Mouse (Mus musculus): Measurements from ENCODE around the gene Fgfr2. TPM values are rescaled to one million over a fixed set of nuclear protein-coding genes. Genes with fewer than 3 reads are reported as not detected.
"Not testable (repeated sequence)": the region's sequence is repeated elsewhere in the genome, so short reads cannot be mapped to it uniquely, and the experiment has no call there.

Fgfr2 gene
- polyA plus RNA-seq, 1 experiment from 2014 or later: 93.6 TPM

GRCm38 (mm10) chr7:130543181-130543580, 2580.0 kb downstream of the Fgfr2 start:
- Histone ChIP-seq H3K27ac (ENCODE audit: low read depth, low read length) (no peak overlapping the region), H3K36me3 (ENCODE audit: control insufficient read depth, insufficient read depth, low read length) (peaks cover 20% of the 10 kb centered on the region), H3K9me3 (ENCODE audit: control insufficient read depth, low read length) (no peaks in the 10 kb centered on the region), H3K4me1 (replicated peaks; ENCODE audit: control insufficient read depth, insufficient read depth, low read length) (peaks cover 4% of the 10 kb centered on the region; the same call in 1 of the 2 replicates), H3K4me3 (ENCODE audit: low read depth, low read length) (no peak overlapping the region), H3K9ac (ENCODE audit: low read length) (no peak overlapping the region), H3K4me2 (ENCODE audit: low read depth, low read length, severe bottlenecking) (no peak overlapping the region), H3K27me3 (ENCODE audit: control insufficient read depth, insufficient read depth, low read length) (no peaks in the 10 kb centered on the region)
- 95% methylated on average over 4 of the region's 4 CpGs for WGBS
- no peak for DNase-seq (ENCODE audit: low spot score)
- no peak for ATAC-seq (replicated peaks; ENCODE audit: low FRiP score)

- no peak overlapping the region for H3K4me2 ChIP-seq (ENCODE audit: low read depth, low read length, severe bottlenecking)
- no peak overlapping the region for H3K9ac ChIP-seq (ENCODE audit: low read length)
- WGBS: 92% methylated on average over 7 of the region's 7 CpGs
- H3K27ac ChIP-seq (ENCODE audit: low read depth, low read length): no peak overlapping the region
- ATAC-seq (replicated peaks; ENCODE audit: low FRiP score): no peak
- H3K4me1 ChIP-seq (replicated peaks; ENCODE audit: control insufficient read depth, insufficient read depth, low read length): no peaks in the 10 kb centered on the region
- no peak overlapping the region for H3K4me3 ChIP-seq (ENCODE audit: low read depth, low read length)
- no peaks in the 10 kb centered on the region for H3K9me3 ChIP-seq (ENCODE audit: control insufficient read depth, low read length)
- no peak for DNase-seq (ENCODE audit: low spot score)
- peaks cover 20% of the 10 kb centered on the region for H3K36me3 ChIP-seq (ENCODE audit: control insufficient read depth, insufficient read depth, low read length)
- H3K27me3 ChIP-seq (ENCODE audit: control insufficient read depth, insufficient read depth, low read length): no peaks in the 10 kb centered on the region
Observed at GRCm38 (mm10) chr7:130540176-130540575, 2583.0 kb downstream of the Fgfr2 start.

GRCm38 (mm10) chr7:130537068-130537467, 2586.1 kb downstream of the Fgfr2 start:
- Histone ChIP-seq H3K9ac (ENCODE audit: low read length) (no peak overlapping the region), H3K9me3 (ENCODE audit: control insufficient read depth, low read length) (no peaks in the 10 kb centered on the region), H3K4me2 (ENCODE audit: low read depth, low read length, severe bottlenecking) (no peak overlapping the region), H3K27me3 (ENCODE audit: control insufficient read depth, insufficient read depth, low read length) (no peaks in the 10 kb centered on the region), H3K36me3 (ENCODE audit: control insufficient read depth, insufficient read depth, low read length) (peaks cover 10% of the 10 kb centered on the region), H3K4me1 (replicated peaks; ENCODE audit: control insufficient read depth, insufficient read depth, low read length) (no peaks in the 10 kb centered on the region), H3K4me3 (ENCODE audit: low read depth, low read length) (no peak overlapping the region), H3K27ac (ENCODE audit: low read depth, low read length) (no peak overlapping the region)
- 93% methylated on average over 4 of the region's 4 CpGs for WGBS
- no peak for ATAC-seq (replicated peaks; ENCODE audit: low FRiP score)
- DNase-seq (ENCODE audit: low spot score): no peak

GRCm38 (mm10) chr7:130535174-130535573, 2588.0 kb downstream of the Fgfr2 start:
- ATAC-seq (replicated peaks; ENCODE audit: low FRiP score) (no peak), DNase-seq (ENCODE audit: low spot score) (no peak)
- WGBS: 92% methylated on average over 4 of the region's 4 CpGs
- H3K9me3 ChIP-seq (ENCODE audit: control insufficient read depth, low read length): no peaks in the 10 kb centered on the region
- no peaks in the 10 kb centered on the region for H3K4me1 ChIP-seq (replicated peaks; ENCODE audit: control insufficient read depth, insufficient read depth, low read length)
- H3K36me3 ChIP-seq (ENCODE audit: control insufficient read depth, insufficient read depth, low read length): peaks cover 10% of the 10 kb centered on the region
- H3K27ac ChIP-seq (ENCODE audit: low read depth, low read length): no peak overlapping the region
- H3K9ac ChIP-seq (ENCODE audit: low read length): no peak overlapping the region
- no peak overlapping the region for H3K4me3 ChIP-seq (ENCODE audit: low read depth, low read length)
- H3K27me3 ChIP-seq (ENCODE audit: control insufficient read depth, insufficient read depth, low read length): no peaks in the 10 kb centered on the region
- H3K4me2 ChIP-seq (ENCODE audit: low read depth, low read length, severe bottlenecking): no peak overlapping the region

GRCm38 (mm10) chr7:130533316-130534260, 2589.6 kb downstream of the Fgfr2 start:
- ATAC-seq (replicated peaks; ENCODE audit: low FRiP score) (peak; percentile 81), DNase-seq (ENCODE audit: low spot score) (peak; percentile 92)
- H3K27ac ChIP-seq (ENCODE audit: low read depth, low read length): no peak overlapping the region
- peaks cover 5% of the 10 kb centered on the region for H3K36me3 ChIP-seq (ENCODE audit: control insufficient read depth, insufficient read depth, low read length)
- H3K4me2 ChIP-seq (ENCODE audit: low read depth, low read length, severe bottlenecking): no peak overlapping the region
- no peaks in the 10 kb centered on the region for H3K9me3 ChIP-seq (ENCODE audit: control insufficient read depth, low read length)
- no peaks in the 10 kb centered on the region for H3K27me3 ChIP-seq (ENCODE audit: control insufficient read depth, insufficient read depth, low read length)
- no peak overlapping the region for H3K4me3 ChIP-seq (ENCODE audit: low read depth, low read length)
- WGBS: 50% methylated on average over 25 of the region's 25 CpGs
- 0 out of 2 replicates have a peak, but pooled peaks cover 2% of the 10 kb centered on the region for H3K4me1 ChIP-seq (replicated peaks; ENCODE audit: control insufficient read depth, insufficient read depth, low read length)
- no peak overlapping the region for H3K9ac ChIP-seq (ENCODE audit: low read length)

- not testable (repeated sequence) for H3K27me3 ChIP-seq (ENCODE audit: control insufficient read depth, insufficient read depth, low read length); H3K36me3 ChIP-seq (ENCODE audit: control insufficient read depth, insufficient read depth, low read length); H3K4me1 ChIP-seq (replicated peaks; ENCODE audit: control insufficient read depth, insufficient read depth, low read length); ATAC-seq (replicated peaks; ENCODE audit: low FRiP score); DNase-seq (ENCODE audit: low spot score); H3K4me3 ChIP-seq (ENCODE audit: low read depth, low read length); H3K9me3 ChIP-seq (ENCODE audit: control insufficient read depth, low read length); H3K9ac ChIP-seq (ENCODE audit: low read length); H3K27ac ChIP-seq (ENCODE audit: low read depth, low read length); H3K4me2 ChIP-seq (ENCODE audit: low read depth, low read length, severe bottlenecking)
- 95% methylated on average over 14 of the region's 15 CpGs for WGBS
Observed at GRCm38 (mm10) chr7:130531138-130531537, 2592.0 kb downstream of the Fgfr2 start.

GRCm38 (mm10) chr7:130527306-130527705, 2595.8 kb downstream of the Fgfr2 start:
- Histone ChIP-seq H3K27ac (ENCODE audit: low read depth, low read length) (no peak overlapping the region), H3K4me2 (ENCODE audit: low read depth, low read length, severe bottlenecking) (no peak overlapping the region), H3K4me1 (replicated peaks; ENCODE audit: control insufficient read depth, insufficient read depth, low read length) (0 out of 2 replicates have a peak, but pooled peaks cover 2% of the 10 kb centered on the region), H3K4me3 (ENCODE audit: low read depth, low read length) (no peak overlapping the region), H3K36me3 (ENCODE audit: control insufficient read depth, insufficient read depth, low read length) (peaks cover 5% of the 10 kb centered on the region; the same call in 1 of the 2 replicates), H3K9me3 (ENCODE audit: control insufficient read depth, low read length) (no peaks in the 10 kb centered on the region), H3K27me3 (ENCODE audit: control insufficient read depth, insufficient read depth, low read length) (no peaks in the 10 kb centered on the region), H3K9ac (ENCODE audit: low read length) (no peak overlapping the region)
- DNase-seq (ENCODE audit: low spot score): no peak
- ATAC-seq (replicated peaks; ENCODE audit: low FRiP score): no peak
- 88% methylated on average over 9 of the region's 9 CpGs for WGBS

- ATAC-seq (replicated peaks; ENCODE audit: low FRiP score): no peak
- Histone ChIP-seq H3K4me3 (ENCODE audit: low read depth, low read length) (no peak overlapping the region), H3K36me3 (ENCODE audit: control insufficient read depth, insufficient read depth, low read length) (no peaks in the 10 kb centered on the region), H3K4me1 (replicated peaks; ENCODE audit: control insufficient read depth, insufficient read depth, low read length) (no peaks in the 10 kb centered on the region; the same call in 1 of the 2 replicates), H3K9me3 (ENCODE audit: control insufficient read depth, low read length) (no peaks in the 10 kb centered on the region), H3K27me3 (ENCODE audit: control insufficient read depth, insufficient read depth, low read length) (no peaks in the 10 kb centered on the region), H3K9ac (ENCODE audit: low read length) (no peak overlapping the region), H3K4me2 (ENCODE audit: low read depth, low read length, severe bottlenecking) (no peak overlapping the region), H3K27ac (ENCODE audit: low read depth, low read length) (no peak overlapping the region)
- 92% methylated on average over 8 of the region's 8 CpGs for WGBS
- no peak for DNase-seq (ENCODE audit: low spot score)
Observed at GRCm38 (mm10) chr7:130523451-130523850, 2599.7 kb downstream of the Fgfr2 start.
